Mouse (Mus musculus) neutrophil, adult 5-6 weeks (primary cell): ENCODE measurements around the gene Rbms3. TPM values are rescaled to one million over a fixed set of nuclear protein-coding genes. Genes with fewer than 3 reads are reported as not detected.

Experiments used
- ATAC-seq: fragments of 151-379, 151-347 bp; 2 replicates; pipeline ENCODE4 v1.8.0; 2017; ENCODE audit warnings: mild to moderate bottlenecking, moderate TSS enrichment; ENCODE audit not compliant: insufficient number of reproducible peaks, poor library complexity, low FRiP score, severe bottlenecking; ENCODE audit errors: extremely low read depth
- total RNA-seq: library from RNA; stranded (forward); fragments of 200-1000 nt; gene quantifications from 2 replicates; pipeline ENCODE4 v1.2.3, GENCODE M21; 2017

The Rbms3 gene
- total RNA-seq, 1 experiment from 2014 or later: not detected

DNA sequence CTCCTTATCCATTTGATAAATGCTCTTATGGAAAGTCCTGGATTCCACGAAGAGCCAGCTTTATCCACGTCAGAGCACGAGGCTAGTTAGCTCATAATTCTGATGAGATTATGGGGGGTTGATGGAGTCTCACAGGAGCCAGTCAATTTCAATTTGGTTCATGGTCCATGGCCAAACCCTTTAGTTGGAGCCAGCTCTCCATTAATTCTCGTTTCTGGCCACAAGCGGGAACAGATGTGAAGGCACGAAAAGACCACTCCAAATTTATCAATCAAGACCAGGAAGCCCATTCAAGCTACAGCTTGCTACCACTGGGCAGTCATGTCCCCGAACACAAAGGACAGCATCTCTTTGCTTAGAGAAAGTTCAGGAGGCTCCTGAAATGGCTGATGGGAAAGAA lies 330.7 kb downstream of the Rbms3 start:
- ATAC-seq: no peak

DNA sequence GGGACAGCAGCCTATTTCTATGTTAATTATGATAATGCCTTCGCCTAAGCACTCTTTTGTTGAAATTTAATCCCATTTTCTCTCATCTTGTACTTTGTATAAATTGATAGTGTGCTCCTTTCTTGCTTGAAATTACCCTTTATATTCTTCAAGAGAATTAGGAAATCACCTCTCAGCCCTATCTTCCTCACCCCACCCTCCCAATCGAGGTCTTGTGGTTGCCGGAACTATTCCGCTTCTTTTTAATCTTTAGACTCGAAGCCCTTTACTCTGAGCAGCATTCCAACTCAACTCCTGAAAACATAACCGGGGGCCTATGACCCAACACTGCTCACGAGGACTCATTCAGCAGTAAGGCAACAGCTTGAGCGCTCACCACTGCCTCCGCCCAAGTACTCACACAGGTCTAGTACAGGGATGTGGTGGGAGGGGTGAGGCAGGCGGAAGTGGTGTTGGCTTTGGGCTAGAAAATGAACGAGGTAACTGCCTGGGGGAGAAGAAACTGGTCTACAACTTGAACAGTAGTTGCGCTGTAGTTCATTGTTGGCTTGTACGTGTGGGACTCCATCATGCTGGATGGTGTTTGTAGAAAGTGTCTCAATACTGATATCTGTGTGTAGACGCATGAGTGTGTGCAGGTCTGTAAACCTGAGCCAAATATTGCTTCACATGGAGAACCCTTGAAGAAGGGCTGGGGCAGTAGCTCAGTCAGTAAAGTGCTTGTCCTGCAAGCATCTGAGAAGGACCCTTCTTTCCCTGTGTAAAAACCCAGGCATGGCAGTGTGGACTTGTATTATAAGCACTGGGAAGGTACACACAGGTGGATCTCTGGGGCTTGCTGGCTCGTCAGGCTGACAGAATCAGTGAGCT lies 331.8 kb downstream of the Rbms3 start:
- ATAC-seq: no peak

DNA sequence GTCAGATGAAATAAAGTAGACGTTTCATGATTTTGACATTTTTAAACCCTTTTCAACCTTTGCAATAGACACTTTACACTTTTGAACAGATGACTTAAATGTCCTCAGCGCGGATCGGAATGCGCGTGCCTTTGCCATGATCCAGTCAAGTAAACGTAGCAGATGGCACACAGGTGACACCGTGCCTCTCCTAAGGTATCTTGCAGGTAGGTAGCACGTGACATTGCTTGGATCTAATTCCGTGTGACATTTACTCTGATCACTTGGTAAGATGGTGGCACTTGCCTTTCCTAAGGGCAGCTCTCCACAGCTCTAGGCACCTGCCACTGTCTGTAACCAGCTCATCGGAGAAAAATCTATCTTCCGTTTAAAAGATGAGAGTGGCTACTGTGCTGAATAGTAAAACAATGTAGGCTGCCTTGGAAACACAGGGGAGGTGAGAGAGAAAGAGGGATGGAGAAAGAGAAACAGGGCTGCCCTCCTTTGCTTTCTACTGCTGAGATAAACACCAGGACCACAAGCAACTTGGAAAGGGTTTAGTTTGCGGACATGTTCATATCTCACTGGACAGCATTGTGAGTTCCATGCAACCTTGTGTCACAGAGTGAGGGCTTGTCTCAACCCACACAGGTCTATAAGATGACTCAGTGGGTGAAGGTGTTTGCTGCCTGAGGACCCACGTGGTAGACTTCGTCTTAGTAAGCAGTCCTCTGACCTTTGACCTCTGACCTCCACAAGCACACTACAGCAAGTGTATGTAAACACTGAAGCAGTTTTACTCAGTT lies 338.5 kb downstream of the Rbms3 start:
- no peak for ATAC-seq

DNA sequence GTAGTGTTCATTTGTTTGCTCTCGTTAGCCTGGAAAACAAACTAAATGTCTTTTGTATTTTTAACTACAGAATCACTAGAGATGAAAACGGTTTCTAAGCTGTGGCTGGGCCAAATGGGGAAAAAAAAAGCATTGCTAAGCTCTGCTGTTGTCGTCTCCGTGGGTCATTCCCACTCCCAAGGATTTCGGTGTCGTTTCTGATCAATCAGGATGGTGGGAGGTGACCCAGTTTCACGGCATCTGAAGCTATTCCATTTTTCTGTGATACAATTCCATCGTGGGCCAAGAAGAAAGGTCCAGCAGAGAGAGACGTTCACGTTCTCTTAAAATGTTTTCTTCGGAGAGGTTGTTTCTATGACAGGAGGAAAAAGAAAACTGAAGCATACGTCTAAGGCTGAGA lies 354.9 kb downstream of the Rbms3 start:
- ATAC-seq: no peak

DNA sequence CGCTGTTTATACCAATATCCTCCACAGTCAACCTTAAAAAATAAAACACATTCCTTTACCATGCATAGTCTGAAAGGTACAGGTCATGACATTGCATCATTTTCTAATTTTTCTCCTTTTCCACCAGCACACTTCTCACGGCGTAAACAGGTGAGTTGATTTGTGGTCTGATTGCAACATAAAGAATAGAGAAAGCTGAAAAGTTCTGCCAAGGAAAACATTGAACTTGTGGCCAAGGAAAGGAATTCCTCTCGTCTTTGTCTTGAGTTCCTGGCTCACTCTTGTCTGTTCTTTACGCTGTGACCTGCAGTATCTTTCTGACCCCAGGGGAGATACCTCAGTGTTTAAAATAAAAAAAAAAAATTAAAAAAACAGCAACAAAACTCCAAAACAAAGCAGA lies 370.1 kb downstream of the Rbms3 start:
- no peak for ATAC-seq

DNA sequence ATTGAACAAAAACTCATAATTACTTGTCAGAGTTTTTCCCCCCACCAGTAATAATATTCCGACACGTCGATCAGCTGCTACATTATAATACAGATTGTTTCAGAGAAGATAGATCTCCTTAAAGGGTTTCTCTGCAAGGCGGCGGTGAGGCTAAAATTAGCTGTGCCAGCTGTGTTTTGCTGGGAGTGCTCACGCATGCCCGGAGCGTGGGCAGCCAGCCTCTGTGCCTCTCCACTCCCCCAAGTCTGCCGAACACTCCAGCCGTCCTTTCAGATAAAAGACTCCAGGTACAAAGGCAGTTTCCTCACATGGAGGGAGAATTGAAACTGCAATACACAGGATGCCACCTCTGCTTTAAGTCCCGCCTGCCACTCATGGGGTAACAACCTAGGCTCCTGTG lies 376.4 kb downstream of the Rbms3 start:
- ATAC-seq: no peak

DNA sequence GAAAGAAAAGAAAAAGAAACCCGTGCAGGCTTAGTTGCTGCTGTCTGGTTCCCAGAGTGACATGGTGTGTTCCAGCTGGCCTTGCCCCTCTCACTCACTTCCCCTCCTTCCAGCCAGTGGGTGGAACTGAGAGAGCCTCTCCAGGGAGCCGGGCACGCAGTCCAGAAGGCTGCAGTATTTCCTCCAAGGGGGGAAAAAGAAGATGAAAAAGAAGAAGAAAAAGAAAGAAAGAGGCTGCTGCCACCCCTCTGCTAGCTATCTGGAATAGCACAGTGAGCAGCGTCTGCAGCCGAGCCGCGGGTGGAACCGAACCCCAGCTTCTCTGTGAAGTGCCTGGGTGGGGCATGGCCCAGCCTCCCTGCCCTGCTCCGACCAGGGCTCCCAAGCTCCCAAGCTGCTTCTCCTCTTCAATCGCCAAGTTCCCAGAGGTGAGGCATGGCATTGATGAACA lies 377.3 kb downstream of the Rbms3 start:
- no peak for ATAC-seq

DNA sequence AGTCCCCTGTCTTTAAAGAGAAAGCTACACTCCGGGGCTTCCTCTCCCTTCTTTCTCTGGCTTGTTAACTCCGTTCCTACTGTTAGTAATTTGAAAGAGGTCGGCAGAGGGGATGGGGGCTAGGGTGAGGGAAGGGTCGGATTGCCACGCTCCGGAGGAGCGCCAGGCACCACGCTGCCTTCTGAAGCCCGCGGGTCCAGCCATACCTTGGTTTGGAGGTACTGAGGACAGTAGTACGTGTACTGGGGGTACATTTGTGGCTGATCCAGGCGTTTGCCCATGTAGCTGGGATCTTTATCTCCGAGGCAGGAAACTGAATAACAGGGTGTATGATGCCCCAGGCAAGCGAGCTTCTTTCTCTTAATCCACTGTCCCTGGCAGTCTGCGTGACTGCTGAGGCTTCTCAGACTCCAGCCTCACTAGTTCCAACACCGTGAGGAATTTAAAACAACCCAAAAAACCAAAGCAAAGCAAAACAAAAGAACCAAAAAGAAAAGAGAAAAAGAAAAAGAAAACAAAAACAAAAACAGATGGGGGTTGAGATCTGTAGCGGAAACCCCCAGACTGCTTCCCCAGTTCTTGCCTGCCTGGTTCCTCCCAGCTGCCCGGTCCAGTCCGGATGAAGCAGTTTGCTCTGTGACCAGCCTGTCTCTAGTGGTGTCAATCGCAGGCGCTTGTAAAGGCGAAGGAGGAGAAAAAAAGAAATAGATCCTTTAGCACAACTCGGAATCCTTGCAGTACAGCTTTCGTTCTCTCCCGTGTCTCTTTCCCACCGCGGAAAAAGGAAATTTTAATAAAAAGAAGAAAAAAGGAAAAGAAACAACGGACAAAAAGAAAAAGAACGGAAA lies 378.0 kb downstream of the Rbms3 start:
- no peak for ATAC-seq

DNA sequence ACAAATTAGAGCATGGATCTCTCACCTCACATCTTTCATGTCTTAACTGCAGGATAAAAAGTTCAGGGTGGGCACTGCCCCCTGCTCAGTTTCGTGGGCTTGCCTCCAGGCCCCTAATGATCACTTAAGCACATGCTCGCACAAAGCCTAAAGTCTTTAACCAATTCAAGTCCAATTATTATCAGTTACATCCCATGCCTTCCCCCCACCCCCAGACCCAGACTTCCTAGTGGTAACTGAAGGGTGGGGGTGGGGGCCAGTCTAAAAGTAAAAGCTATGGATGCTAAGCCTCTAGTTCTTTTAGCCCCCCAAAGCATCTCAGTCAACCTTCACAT lies 378.9 kb downstream of the Rbms3 start:
- no peak for ATAC-seq

DNA sequence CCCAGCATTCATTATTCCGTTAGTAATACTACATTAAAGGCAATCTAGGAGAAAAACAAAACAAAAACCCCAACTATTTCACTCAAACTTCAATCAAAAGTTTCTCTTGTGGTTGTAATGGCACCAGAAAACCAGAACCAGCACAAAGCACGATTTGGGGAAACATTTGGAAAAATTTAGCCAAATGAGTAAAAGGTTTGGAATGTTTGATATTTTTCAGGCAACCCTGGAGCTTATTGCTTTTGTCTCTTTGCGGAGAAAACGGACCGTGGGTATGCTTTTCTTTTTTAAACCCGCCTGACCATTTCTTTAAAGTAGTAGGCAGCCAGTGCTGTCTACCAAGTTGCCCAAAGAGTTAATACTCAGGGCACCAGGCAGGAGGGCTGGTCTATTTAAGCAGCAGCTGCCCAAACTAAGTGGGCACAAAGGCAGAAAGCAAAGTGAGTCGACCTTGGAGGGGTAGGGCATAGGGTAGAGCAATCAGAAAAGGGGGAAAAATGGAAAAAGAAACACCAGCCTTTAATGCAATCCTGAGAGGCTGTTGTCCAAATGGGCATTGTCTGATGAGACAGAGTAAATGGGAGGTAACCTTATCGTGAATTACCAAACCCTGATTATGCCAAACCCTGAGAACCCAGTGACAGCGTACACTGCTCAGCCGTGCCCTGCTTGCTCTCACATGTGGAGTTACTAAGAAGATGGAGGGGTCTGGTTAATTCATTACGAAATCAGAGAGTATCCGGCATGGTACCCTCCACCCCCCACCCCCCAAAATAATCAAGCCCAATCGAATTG lies 379.5 kb downstream of the Rbms3 start:
- ATAC-seq: no peak

DNA sequence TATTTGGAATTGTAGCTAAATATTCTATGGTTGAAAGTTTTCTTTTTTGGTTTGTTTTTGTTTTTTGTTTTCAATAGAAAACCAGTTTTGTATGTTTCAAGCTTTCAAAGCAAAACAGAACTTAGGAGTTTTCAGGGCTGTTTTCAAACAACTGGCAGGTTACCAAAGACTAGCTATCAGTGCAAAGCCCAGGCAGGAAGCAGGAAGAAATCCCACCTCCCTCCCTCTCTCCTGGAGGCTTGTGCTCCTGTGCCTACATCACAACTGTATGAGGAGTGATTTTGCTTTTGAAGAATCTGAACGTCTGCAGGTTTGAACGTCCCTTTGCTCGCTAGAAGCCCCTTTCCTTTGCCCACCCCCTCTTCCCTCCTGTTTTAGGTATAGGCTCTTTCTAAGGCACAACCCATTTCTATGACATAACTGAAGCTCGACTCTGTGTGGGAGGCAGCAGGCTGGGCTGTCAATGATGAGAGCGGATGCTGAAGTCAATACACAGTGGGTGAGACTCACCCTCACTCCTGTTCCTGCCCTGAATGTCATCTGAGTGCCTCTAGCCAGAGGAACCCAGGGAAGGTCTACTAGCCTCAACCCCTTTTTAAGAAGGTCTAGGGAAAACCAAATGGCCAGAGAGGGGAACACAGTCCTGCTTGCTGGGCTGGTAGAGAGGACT lies 382.3 kb downstream of the Rbms3 start:
- no peak for ATAC-seq

DNA sequence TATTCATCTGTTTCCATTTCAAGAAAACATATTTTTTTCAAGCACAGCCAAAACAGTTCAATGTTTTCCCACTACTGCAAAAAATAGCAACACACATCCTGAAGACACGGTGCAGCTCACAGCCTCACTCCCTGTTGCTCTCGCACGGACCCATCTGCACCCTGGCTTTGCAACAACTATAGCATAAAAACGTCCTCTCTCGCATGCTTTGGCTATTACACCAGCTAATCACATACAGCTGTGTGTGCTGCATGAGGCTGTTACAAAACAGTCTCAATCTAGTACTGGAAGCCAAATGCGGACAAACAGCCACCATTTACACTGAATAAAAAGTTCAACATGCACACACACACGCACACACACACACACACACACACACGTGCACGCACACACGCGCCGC lies 383.5 kb downstream of the Rbms3 start:
- ATAC-seq: no peak

DNA sequence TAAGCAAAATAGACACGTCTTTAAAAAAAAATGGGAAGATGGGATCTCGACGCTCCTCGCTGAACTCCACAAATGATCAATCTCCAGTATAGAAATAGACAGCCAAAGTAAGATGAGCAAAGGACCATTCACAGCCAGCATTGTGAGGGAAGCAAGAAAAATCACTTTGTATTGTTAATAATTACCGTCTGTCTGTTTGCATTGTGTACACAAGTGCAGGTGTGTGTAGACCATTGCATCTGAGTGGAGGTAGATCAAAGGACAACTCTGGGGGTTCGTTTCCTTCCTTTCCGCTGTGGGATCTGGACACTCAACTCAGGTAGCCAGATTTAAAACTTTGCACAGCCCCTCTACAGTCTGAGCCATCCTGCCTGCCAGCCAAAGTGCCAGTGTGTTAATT lies 386.3 kb downstream of the Rbms3 start:
- no peak for ATAC-seq

DNA sequence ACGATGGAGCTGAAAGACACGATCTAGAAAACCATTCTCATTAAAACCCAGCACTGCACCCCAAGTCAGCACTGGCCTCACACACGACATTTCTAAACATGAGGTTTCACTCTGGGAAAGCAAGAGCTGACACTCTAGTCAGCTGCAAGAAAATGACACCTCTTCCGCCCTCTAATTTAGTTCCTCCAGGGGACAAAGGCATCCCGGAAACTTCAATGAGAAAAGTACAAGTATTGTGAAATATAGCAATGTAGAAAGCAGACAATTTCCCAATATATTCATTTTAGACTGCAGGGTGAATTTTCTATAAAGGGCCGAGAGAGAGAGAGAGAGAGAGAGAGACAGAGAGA lies 395.0 kb downstream of the Rbms3 start:
- ATAC-seq: no peak

DNA sequence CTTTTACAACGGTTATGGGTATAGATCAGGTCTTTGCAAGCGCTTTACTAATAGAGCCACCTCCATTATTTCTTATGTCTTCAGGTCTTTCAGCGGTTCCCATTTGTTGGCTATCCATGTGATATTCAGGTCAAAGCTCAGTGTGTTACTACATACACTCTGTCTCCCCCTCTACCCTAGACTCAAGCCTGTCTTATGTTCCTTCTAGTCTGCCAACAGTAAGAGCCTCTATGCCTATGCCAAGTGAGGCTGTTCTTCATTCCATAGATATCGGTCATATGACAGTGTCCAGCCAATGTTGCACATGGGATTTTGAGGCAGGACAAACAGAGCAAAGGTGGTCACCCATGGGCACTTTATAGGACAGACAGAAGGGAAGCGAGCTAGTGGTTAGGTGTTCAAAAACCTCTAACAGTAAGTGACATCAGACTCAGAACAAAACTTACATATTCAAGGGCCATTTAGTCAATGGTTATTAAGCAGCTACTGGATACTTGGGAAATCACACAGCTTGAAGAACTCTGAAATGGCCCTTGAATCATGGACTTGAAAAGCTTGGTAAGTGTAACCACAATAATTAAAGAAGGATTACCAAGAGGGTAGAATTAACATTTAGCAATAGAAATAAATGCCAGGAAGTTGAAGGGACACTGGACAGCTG lies 395.5 kb downstream of the Rbms3 start:
- ATAC-seq: no peak

DNA sequence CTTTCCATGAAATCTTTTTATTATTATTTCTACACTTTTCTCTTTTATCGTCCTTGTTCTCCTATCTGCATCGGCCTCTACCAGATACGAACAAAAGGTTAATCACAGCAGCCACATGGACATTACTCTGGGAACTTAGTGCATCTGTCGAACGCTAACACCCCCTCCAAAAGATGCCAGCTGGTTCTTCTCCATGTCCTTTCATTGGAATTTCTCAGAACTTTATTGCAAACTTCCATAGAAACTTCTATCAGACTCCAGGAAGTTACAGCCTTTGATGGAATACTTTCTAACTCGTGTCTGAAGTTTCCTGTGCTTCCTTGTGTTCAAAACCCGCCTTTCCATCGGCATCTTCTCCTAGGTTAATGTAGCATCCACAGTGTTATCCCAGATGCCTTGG lies 407.0 kb downstream of the Rbms3 start:
- no peak for ATAC-seq

DNA sequence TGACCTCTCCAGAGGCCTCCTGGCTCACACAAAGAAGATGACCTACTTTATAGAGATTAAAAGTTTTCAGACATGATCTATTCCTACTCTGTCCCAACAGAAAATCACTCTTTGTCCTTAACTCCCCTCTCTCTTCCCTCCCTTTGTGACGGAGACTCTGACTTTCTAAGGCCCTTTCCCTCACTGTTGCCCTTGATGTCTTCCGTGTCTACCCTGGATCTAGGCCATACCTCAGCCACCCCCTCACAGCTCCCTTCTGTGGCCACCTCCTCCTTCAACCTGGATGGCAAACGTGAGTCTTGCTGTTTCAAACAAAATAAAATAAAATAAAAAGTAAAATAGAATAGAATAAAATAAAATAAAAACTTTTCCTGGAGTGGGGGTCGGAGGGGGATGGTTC lies 408.2 kb downstream of the Rbms3 start:
- no peak for ATAC-seq
